ENCODE assay signal across 24 mouse cellular contexts in the genomic region with DNA sequence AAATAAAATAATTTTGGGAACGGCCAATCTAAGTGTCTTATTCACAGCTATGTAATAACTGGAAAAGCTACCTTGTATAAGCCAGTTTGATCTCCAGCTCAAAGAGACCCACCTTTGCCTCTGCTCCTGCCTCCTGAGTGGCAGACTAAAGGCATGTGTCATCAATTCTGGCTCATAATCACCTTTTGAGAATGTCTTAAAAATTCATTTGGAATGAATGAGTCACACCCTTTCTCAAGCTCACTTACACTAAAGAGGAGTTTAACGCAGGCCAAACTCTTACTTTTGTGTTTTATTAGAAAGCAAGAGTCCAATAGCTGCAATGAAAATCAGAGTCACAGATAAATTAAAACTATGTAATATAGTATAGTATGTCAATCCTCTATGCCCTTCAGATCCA.
"Had no signal": no experiment of that assay in that cellular context is flagged by ENCODE, and none has a peak within 500 bp of the region (broad histone marks: within the 10 kb centered on the region; RNA-seq: fewer than 3 reads in every experiment).

No protein-coding gene starts in this region.

- H3K27me3 ChIP-seq: heart, embryonic 13.5 days; heart, embryonic 15.5 days; hindbrain, embryonic 12.5 days; intestine, embryonic 15.5 days; limb, embryonic 13.5 days; limb, embryonic 15.5 days; liver, embryonic 12.5 days had no signal

- H3K9me3 ChIP-seq: heart, embryonic 13.5 days; heart, embryonic 15.5 days; hindbrain, embryonic 12.5 days; intestine, embryonic 15.5 days; limb, embryonic 13.5 days; limb, embryonic 15.5 days; liver, embryonic 12.5 days had no signal

- H3K9ac ChIP-seq: heart, embryonic 13.5 days; heart, embryonic 15.5 days; hindbrain, embryonic 12.5 days; hindbrain, embryonic 14.5 days; intestine, embryonic 15.5 days; limb, embryonic 13.5 days; limb, embryonic 15.5 days; liver, embryonic 12.5 days; liver, embryonic 14.5 days had no signal

- H3K36me3 ChIP-seq: intestine, embryonic 15.5 days had no signal

- DNase-seq: gastrocnemius, postnatal 25 days; heart, adult 18-20 months; heart, postnatal 14 days; heart, postnatal 36 days; kidney, adult 18-20 months; kidney, adult 8-10 months; kidney, postnatal 10 days; kidney, postnatal 25 days; layer of hippocampus, adult 9-11 months; layer of hippocampus, postnatal 36 days; left cerebral cortex, postnatal 4 days had no signal

- H3K4me2 ChIP-seq: heart, embryonic 11.5 days; heart, embryonic 13.5 days; heart, embryonic 15.5 days; hindbrain, embryonic 12.5 days; hindbrain, embryonic 14.5 days; intestine, embryonic 15.5 days; limb, embryonic 13.5 days; limb, embryonic 15.5 days; liver, embryonic 12.5 days had no signal

- ATAC-seq: hindbrain, embryonic 16.5 days; inflammation-experienced regulatory T-cells, adult 6 months; intestine, embryonic 15.5 days; intestine, postnatal 0 days; liver, embryonic 12.5 days had no signal

- H3K4me3 ChIP-seq: heart, embryonic 13.5 days; heart, embryonic 15.5 days; hindbrain, embryonic 12.5 days; intestine, embryonic 15.5 days; limb, embryonic 13.5 days; limb, embryonic 15.5 days; liver, embryonic 12.5 days had no signal

- H3K27ac ChIP-seq: heart, embryonic 13.5 days; heart, embryonic 15.5 days; hindbrain, embryonic 12.5 days; hindbrain, embryonic 14.5 days; intestine, embryonic 15.5 days; limb, embryonic 13.5 days; limb, embryonic 15.5 days; liver, embryonic 12.5 days; liver, embryonic 14.5 days had no signal
